Mouse (Mus musculus) c-Kit-negative CD71-positive TER-119-positive erythroid progenitor cells, embryonic 14.5 days (primary cell): Measurements from ENCODE around the gene Slc35g2.
A peak's percentile ranks its signal among the peaks of the same experiment; 100 is the strongest.

Experiments
- DNase-seq: peaks from one replicate; pipeline ENCODE4 v3.0.0-alpha.2; 2013; ENCODE audit warnings: low read depth, low spot score

The Slc35g2 gene

GRCm38 (mm10) chr9:100570626-100571233, at the start of gene Slc35g2:
TSS of gene Slc35g2 (minus strand) at chr9:100571090.
- DNase-seq: no peak

- no peak for DNase-seq
Observed at GRCm38 (mm10) chr9:100616947-100617346, 46.1 kb upstream of the Slc35g2 start.

- no peak for DNase-seq
Observed at GRCm38 (mm10) chr9:100613501-100614071, 42.7 kb upstream of the Slc35g2 start.

DNA sequence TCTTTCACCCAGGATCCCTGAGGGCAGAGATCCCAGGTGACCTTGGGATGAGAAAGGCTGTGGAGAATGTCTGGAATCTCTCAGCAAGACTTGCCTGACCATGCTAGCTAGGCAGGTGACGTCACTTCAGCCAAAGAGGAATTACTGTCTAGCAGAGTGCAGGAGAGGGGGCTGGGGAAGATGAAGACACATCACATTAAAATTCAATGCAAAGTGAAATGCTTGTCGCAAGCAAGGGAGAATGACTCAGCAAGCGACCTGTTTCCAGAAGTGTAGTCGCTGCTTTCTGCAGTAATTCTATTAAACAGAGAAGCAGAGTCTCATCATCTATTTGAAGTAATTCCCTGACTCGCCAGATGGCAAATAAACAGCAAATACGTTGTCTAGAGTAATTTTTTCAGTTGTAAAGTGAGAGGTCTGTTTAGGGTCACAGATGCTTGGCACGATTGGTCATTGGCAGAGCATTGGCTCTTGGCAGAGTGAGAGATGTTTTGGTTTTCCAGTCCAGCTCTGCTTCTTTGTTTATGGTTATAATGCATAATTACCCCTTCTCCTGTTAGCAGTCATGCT, 35.2 kb upstream of the Slc35g2 start:
- DNase-seq: no peak

GRCm38 (mm10) chr9:100605522-100605921, 34.6 kb upstream of the Slc35g2 start:
- no peak for DNase-seq

GRCm38 (mm10) chr9:100603156-100603555, 32.3 kb upstream of the Slc35g2 start:
- no peak for DNase-seq

DNA sequence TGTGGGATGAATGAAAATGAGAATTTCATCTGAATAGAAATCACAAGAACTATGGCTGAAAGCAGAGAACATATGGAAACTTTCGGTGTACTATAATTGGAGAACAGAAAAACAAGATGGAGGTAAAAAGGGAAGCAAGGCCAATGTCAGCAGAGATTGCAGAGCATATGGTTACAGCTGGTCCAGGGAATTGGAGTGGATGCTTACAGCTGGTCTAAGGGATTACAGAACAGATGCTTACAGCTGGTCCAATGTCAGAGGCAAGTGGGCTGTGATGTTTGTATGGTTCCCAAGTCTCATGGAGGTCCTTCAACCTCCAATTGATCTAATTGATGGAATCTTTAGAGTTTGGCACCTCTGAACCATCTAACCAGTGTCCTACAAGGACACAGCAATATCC, 31.2 kb upstream of the Slc35g2 start:
- no peak for DNase-seq

GRCm38 (mm10) chr9:100599761-100600328, 29.0 kb upstream of the Slc35g2 start:
- DNase-seq: no peak

DNA sequence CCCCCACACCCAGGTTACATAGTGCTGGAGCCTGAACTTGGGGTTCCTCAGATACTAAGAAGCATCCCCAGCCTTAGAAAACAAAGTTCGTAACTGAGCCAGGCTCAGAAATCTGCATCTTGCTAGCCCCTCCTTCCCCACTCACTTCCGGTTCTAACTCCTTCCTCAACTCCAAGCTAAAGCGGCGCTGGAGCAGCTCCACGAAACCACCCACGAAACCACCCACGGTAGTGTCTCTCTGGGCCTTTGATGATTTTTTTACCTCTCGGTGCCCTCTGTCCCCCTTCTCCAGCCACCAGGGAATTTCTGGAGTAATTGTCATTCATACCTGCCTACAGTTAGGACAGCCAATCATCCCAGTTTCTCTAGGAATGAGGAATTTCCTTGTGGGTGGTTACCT, 26.7 kb upstream of the Slc35g2 start, which contains the start of gene Stag1:
Gene Stag1, plus strand, starts transcription at position 253 of the 400 bp plus-strand sequence.
- no peak for DNase-seq

DNA sequence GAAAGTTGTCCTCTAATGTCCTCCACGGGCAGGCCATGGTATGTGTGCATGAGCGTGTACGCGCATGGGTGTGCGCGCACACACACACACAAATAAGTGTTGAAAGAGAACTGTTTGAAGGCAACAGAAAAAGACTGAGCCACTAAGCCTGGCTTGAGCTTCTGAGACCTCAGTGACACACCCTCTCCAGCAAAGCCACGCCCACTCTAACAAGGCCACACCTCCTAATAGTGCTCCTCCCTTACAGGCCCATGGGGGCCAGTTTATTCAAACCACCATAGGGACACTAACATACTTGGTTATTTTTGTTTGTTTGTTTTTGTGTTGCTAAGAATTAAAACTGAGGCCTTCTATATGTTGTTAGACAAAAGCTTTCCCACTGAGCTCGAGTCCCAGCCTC, 25.4 kb upstream of the Slc35g2 start:
- DNase-seq: peak; percentile 22

DNA sequence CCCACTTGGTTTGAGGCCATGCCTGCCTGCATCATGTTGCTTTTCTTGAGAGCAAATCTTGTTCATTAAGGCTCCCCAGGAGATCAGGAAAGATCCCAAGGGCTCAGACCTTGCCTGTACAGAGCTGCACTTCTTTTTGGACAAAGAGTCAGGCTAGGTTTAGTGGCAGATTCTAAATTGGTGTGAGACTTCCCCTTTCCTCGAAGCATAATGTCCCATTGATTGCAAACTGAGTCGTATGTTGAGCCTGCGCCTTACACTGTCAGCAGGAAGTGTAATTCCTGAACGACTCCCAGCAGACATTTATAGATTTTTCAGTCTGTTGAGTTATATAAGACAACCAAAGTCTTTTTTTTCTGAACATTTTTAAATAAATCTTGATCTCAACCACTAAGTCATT, 19.6 kb upstream of the Slc35g2 start:
- no peak for DNase-seq

DNA sequence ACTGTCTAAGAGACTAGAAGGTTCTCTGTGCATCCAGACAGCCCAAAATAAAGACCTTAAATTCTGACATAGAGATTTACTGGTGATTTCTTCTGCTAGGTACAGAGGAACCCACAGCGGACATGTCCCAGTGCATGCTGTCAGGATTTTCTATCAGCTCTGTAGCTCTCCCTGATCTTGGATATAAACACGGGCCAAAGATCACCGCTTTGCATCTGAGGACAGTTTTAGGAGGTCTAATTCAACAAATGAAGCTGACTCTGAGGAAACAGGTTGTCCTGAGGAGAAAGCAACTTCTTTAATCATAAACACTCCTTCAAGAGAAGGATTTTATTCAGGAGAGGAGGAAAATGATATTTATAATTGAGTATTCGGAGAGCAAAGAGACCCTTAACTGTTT, 13.1 kb upstream of the Slc35g2 start:
- no peak for DNase-seq

DNA sequence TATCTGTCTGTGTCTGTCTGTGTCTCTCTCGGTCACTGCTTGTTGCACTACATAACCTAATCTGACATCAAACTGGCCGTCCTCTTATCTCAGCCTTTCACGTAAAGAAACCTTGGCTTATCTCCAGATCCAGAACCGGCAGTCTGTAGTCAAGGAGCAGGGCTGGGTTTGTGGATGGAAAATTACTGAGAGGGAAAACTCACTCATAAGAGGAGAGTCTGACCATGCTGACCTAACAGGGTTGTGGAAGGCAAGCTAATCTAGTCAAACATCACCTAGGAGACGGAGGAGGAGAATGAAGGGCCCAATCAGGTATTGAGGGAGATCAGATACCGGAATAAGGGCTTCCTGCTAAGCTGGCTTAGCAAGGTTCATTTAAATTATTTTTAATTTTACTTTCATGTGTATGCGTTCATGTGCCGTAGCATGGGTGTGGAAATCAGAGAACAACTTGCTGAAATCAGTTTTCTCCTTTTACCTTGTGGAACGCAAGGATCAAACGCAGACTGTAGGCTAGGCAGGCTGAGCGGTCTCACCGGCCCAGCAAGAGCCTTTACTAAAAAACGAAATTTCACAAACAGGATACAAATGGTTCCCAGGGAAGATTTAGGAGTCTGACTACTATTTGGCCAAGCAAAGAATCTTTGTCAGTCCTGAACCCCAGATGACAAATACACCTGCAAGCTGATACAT, 12.1 kb upstream of the Slc35g2 start:
- no peak for DNase-seq

DNA sequence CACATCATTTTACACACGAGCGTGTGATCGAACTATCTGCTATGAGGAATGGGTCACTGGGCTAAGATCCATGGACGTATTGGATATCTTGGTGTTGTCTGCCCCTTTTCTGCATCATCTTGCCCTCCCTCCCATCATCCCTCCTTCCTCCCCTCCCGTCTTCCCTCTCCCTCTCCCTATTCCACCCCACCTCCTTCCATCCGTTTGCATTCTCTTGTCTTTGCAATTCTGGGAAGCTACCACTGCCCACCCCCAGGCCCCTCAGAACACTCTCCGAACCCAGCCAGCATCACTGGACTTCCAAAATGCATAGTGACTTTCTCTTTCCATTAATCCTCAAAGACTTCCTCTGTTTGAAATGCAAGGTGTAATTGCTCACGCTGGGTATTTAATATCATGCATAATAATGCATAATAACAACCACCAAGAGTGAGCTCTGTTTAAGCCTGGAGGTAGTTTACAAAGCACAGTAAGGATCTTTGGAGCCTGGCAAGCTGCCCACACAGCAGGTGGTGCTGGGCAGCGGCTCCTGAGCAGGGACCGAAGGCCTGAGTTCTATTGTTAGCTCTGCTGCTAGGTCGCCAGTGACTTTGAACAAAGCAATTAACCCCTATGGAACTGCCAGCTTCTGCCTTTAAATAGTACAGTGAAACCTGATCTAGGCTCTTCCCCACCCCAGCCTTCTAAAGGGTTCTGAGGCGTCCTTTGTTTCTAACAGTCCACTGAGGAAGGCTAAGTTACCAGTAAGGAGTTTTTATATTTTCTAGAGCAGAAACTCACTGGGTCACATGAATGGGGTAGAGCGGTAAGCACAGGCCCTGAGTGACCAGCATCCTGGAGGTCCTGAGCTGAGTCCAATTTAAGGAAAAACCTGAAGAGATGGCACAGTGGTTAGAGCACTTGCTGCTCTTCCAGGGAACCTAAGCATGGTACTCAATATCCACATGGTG, 10.9 kb upstream of the Slc35g2 start:
- no peak for DNase-seq

DNA sequence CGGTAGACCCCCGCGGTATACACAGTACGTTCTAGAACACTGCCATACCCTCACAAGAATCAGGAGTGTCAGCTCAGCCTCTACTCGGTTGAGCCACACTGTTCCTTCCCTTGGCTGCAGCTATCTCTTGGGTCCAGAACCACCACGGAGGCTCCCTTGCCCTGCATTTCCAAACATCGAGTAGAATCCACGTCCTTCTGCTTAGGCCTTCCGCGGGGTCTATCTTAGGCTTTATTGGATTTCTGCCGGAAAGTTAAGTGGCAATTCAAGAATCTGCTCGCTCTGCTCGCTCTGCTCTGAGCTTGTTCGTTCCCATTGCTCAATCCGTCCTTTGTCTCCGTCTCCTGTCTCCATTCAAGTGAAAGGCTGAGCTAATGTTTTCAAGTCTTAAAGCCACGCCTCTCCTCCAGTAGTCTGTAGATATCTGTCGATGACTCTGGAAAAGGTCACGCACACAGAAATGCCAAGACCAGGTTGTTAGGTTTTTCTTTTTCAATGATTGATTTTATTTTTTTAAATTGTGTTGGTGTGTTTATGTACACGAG, 9.4 kb upstream of the Slc35g2 start:
- no peak for DNase-seq

GRCm38 (mm10) chr9:100573942-100574341, 3.1 kb upstream of the Slc35g2 start:
- DNase-seq: no peak

- DNase-seq: no peak
Observed at GRCm38 (mm10) chr9:100573300-100573699, 2.4 kb upstream of the Slc35g2 start.

DNA sequence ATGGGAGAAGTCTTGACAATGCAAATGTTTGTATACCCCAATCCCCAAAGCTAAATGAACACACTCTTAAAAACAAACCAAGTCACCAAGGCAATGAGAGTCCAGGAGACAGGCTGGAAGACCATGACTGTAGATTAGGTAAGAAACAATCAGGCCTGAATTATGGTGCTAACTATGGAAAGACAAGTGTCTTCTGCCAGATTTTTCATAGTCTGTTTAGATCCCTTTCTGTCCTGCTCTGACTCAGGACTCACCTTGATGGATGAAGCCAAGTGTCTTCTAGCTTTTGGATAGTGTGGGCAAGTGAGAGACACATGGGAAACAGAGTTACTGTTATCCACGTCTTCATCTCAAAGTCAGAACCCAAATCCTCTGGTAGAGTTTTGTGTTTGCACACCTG, 621 bp upstream of the Slc35g2 start:
- no peak for DNase-seq

DNA sequence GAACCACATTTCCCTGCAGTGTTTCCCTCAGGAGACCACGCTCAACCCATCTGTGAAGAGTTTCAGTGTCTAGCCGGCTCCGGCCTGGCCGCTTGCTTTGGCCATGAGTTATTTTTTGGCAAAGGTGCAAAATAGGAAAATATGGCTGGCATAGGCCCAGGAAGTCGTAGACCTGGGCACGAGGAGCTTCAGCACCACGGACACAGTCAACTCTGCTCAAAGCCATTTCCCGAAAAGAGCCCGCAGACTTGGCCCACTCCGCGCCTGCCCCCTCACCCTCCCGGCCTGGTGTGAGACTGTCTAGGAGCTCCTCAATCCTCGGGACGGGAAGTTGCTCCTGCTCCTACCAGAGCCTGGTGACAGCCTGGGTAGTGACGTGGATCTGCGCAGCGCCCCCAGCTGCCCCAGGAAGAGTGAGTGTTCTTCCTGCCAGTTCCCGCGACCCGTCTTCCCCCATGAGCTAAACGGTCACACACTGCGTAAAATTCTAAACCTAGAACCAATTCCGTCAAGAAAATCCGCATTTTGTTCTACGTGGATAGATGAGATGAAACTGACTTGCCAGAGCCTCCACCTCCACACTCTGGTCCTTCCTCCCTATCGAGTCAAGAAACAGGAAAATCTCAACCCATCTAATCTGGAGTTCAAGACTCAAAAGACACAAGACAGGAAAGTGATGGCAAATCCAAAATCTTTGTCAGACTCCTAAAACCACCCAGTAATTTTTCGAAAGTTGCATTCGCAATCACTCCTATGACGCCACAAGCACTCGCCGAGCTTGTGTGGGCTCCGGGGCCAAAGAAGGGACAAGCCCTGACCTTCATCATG, 878 bp downstream of the Slc35g2 start:
- no peak for DNase-seq

- no peak for DNase-seq
Observed at GRCm38 (mm10) chr9:100560251-100560890, 10.5 kb downstream of the Slc35g2 start.
